Mouse (Mus musculus) limb, embryonic 11.5 days (tissue): ENCODE results near the gene Fam160b1. TPM values are rescaled to one million over a fixed set of nuclear protein-coding genes. Genes with fewer than 3 reads are reported as not detected.

Source experiments
- ATAC-seq: fragments of 200-750 bp; cut with Nextera tagmentation; 2 replicates; pipeline ENCODE4 v1.8.0; 2017; ENCODE audit warnings: low read depth; ENCODE audit not compliant: insufficient number of reproducible peaks, low FRiP score, low TSS enrichment
- DNase-seq: peaks from one replicate; pipeline ENCODE4 v3.0.0-alpha.2; 2015; ENCODE audit warnings: low spot score
- H3K27ac ChIP-seq: fragments of 300-500 bp; sonication (generic); replicated peaks from 2 replicates; pipeline ENCODE4 v1.5.1; 2014; ENCODE audit warnings: low read depth, mild to moderate bottlenecking, low read length
- H3K27me3 ChIP-seq: fragments of 300-500 bp; sonication (generic); 2 replicates; pipeline ENCODE4 v1.6.1; 2014; ENCODE audit warnings: mild to moderate bottlenecking, low read length, mixed read lengths; ENCODE audit not compliant: control insufficient read depth, insufficient read depth
- H3K36me3 ChIP-seq: fragments of 300-500 bp; sonication (generic); 2 replicates; pipeline ENCODE4 v1.6.1; 2014; ENCODE audit warnings: mild to moderate bottlenecking, low read length, moderate library complexity, mixed read lengths; ENCODE audit not compliant: control insufficient read depth, insufficient read depth
- H3K4me1 ChIP-seq: fragments of 300-500 bp; sonication (generic); 2 replicates; pipeline ENCODE4 v1.6.1; 2014; ENCODE audit warnings: low read length, mixed read lengths; ENCODE audit not compliant: control insufficient read depth, insufficient read depth
- H3K4me2 ChIP-seq: fragments of 300-500 bp; sonication (generic); 2 replicates; pipeline ENCODE4 v1.6.1; 2014; ENCODE audit warnings: low read depth, mild to moderate bottlenecking, moderate library complexity; ENCODE audit not compliant: severe bottlenecking
- H3K4me3 ChIP-seq: fragments of 300-500 bp; sonication (generic); 2 replicates; pipeline ENCODE4 v1.5.1; 2014; ENCODE audit warnings: low read depth, low read length
- H3K9ac ChIP-seq: fragments of 300-500 bp; sonication (generic); 2 replicates; pipeline ENCODE4 v1.6.1; 2014; ENCODE audit warnings: mild to moderate bottlenecking, low read length
- H3K9me3 ChIP-seq: fragments of 300-500 bp; sonication (generic); 2 replicates; pipeline ENCODE4 v1.6.1; 2016; ENCODE audit warnings: low read length; ENCODE audit not compliant: control insufficient read depth
- WGBS: fragments of 180-500 bp; shearing (Covaris S2); extraction: QIAGEN DNeasy Blood & Tissue Kit; methylation state at CpG from one replicate; pipeline ENCODE4 v1.1.7; 2014; 5-methylcytosine and 5-hydroxymethylcytosine counted together
- polyA plus RNA-seq: library from polyadenylated mRNA; unstranded; fragments of >200 nt; fragmentation: Nextera tagmentation; extraction: Ambion mirVana; gene quantifications from 2 replicates; pipeline ENCODE4 v1.2.1, GENCODE M21; 2014

The Fam160b1 gene
- polyA plus RNA-seq, 1 experiment from 2014 or later, result 16.6 TPM

GRCm38 (mm10) chr19:57335135-57335534 is 25.3 kb upstream of the Fam160b1 start:
- Histone ChIP-seq H3K4me3 (no peak overlapping the region), H3K4me2 (no peak overlapping the region), H3K9me3 (no peaks in the 10 kb centered on the region), H3K9ac (no peak overlapping the region), H3K27me3 (no peaks in the 10 kb centered on the region), H3K36me3 (no peaks in the 10 kb centered on the region), H3K27ac (no peak overlapping the region), H3K4me1 (no peaks in the 10 kb centered on the region)
- no peak for ATAC-seq
- no peak for DNase-seq
- 40% methylated on average over 8 of the region's 8 CpGs for WGBS

GRCm38 (mm10) chr19:57339281-57339864 is 21.1 kb upstream of the Fam160b1 start:
- no peaks in the 10 kb centered on the region for H3K36me3 ChIP-seq
- H3K9me3 ChIP-seq, result no peaks in the 10 kb centered on the region
- H3K4me2 ChIP-seq, result no peak overlapping the region
- H3K4me1 ChIP-seq, result no peaks in the 10 kb centered on the region
- no peak overlapping the region for H3K9ac ChIP-seq
- no peak overlapping the region for H3K4me3 ChIP-seq
- no peaks in the 10 kb centered on the region for H3K27me3 ChIP-seq
- no peak overlapping the region for H3K27ac ChIP-seq
- 88% methylated on average over 13 of the region's 13 CpGs for WGBS
- ATAC-seq (no peak), DNase-seq (no peak)

- Histone ChIP-seq H3K9me3 (no peaks in the 10 kb centered on the region), H3K4me1 (no peaks in the 10 kb centered on the region), H3K27ac (no peak overlapping the region), H3K4me3 (no peak overlapping the region), H3K9ac (no peak overlapping the region), H3K4me2 (no peak overlapping the region), H3K36me3 (no peaks in the 10 kb centered on the region), H3K27me3 (no peaks in the 10 kb centered on the region)
- 89% methylated on average over 8 of the region's 8 CpGs for WGBS
- DNase-seq, result no peak
- no peak for ATAC-seq
Measured at GRCm38 (mm10) chr19:57340900-57341742, 19.4 kb upstream of the Fam160b1 start.

GRCm38 (mm10) chr19:57343860-57344259 is 16.6 kb upstream of the Fam160b1 start:
- no peak for DNase-seq
- WGBS, result 84% methylated on average over 5 of the region's 5 CpGs

GRCm38 (mm10) chr19:57344678-57345077 is 15.8 kb upstream of the Fam160b1 start:
- no peak for ATAC-seq
- H3K9me3 ChIP-seq, result no peaks in the 10 kb centered on the region
- H3K4me2 ChIP-seq, result no peak overlapping the region
- H3K27me3 ChIP-seq, result no peaks in the 10 kb centered on the region
- H3K27ac ChIP-seq, result no peak overlapping the region
- H3K4me1 ChIP-seq, result no peaks in the 10 kb centered on the region
- H3K9ac ChIP-seq, result no peak overlapping the region
- DNase-seq, result no peak
- no peaks in the 10 kb centered on the region for H3K36me3 ChIP-seq
- H3K4me3 ChIP-seq, result no peak overlapping the region
- WGBS, result 84% methylated on average over 1 of the region's 1 CpGs

More at GRCm38 (mm10) chr19:57343860-57344259, 16.6 kb upstream of the Fam160b1 start:
- Histone ChIP-seq H3K9ac (no peak overlapping the region), H3K36me3 (no peaks in the 10 kb centered on the region), H3K4me3 (no peak overlapping the region), H3K27ac (no peak overlapping the region), H3K27me3 (no peaks in the 10 kb centered on the region), H3K4me1 (no peaks in the 10 kb centered on the region), H3K9me3 (no peaks in the 10 kb centered on the region), H3K4me2 (no peak overlapping the region)
- ATAC-seq, result no peak

GRCm38 (mm10) chr19:57349096-57349495 is 11.4 kb upstream of the Fam160b1 start:
- Histone ChIP-seq H3K9ac (no peak overlapping the region), H3K36me3 (no peaks in the 10 kb centered on the region), H3K27ac (no peak overlapping the region), H3K27me3 (no peaks in the 10 kb centered on the region), H3K4me2 (no peak overlapping the region), H3K4me3 (no peak overlapping the region), H3K4me1 (no peaks in the 10 kb centered on the region), H3K9me3 (no peaks in the 10 kb centered on the region)
- ATAC-seq (no peak), DNase-seq (no peak)

GRCm38 (mm10) chr19:57352337-57352935 is 8.0 kb upstream of the Fam160b1 start:
- Histone ChIP-seq H3K9ac (no peak overlapping the region), H3K36me3 (no peaks in the 10 kb centered on the region), H3K4me1 (peaks cover 11% of the 10 kb centered on the region; the same call in 1 of the 2 replicates), H3K4me3 (no peak overlapping the region), H3K27ac (no peak overlapping the region), H3K27me3 (no peaks in the 10 kb centered on the region), H3K4me2 (no peak overlapping the region), H3K9me3 (no peaks in the 10 kb centered on the region)
- ATAC-seq (no peak), DNase-seq (no peak)
- 78% methylated on average over 12 of the region's 12 CpGs for WGBS

- no peak for ATAC-seq
- DNase-seq, result no peak
- H3K9ac ChIP-seq, result no peak overlapping the region
- WGBS, result 89% methylated on average over 10 of the region's 10 CpGs
- H3K27me3 ChIP-seq, result no peaks in the 10 kb centered on the region
- H3K9me3 ChIP-seq, result no peaks in the 10 kb centered on the region
- H3K27ac ChIP-seq, result no peak overlapping the region
- H3K36me3 ChIP-seq, result no peaks in the 10 kb centered on the region
- H3K4me1 ChIP-seq, result peaks cover 11% of the 10 kb centered on the region; the same call in 1 of the 2 replicates
- no peak overlapping the region for H3K4me3 ChIP-seq
- H3K4me2 ChIP-seq, result no peak overlapping the region
Measured at GRCm38 (mm10) chr19:57353228-57353627, 7.3 kb upstream of the Fam160b1 start.
